Mouse (Mus musculus): ENCODE measurements around the gene Tpk1.

Tpk1 gene

DNA sequence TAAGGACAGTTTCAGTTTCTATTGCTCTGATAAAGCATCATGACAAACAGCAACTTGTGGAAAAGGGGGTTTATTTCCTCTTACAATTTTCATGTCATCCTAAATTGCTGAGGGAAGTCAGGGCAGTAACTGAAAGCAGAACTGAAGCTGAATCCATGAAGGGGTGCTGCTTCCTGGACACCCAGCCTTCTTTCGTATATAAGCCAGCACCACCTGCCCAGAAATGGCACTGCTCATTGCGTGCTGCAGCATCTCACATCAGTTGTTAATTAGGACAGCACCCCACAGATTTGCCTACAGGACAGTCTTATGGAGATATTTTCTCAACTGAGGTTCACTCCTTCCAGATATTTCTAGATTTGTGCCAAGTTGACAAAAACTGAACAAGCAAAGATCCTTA, 216.6 kb downstream of the Tpk1 start:
- DNase-seq (ENCODE audit: extremely low spot score, low read depth, low spot score), result no peak

DNA sequence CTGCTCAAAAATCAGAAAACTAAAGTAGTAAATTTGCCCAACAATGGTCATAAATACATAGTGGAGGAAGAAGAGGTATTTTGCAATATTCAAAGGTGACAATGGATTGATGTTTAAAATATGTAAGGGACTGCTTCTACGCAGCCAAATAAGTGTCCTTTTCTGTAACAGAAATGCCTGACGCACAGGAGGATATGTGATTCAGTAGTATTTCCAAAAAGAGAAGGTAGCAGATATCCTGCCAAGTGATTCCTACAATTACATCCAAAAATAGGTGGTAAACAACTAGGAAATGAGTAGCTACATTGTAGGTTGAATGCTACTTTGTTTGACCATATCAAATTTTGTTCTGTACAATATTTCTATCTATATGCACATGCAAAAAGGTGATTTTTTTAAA, 220.2 kb downstream of the Tpk1 start:
- DNase-seq (ENCODE audit: extremely low spot score, low read depth, low spot score), result no peak

DNA sequence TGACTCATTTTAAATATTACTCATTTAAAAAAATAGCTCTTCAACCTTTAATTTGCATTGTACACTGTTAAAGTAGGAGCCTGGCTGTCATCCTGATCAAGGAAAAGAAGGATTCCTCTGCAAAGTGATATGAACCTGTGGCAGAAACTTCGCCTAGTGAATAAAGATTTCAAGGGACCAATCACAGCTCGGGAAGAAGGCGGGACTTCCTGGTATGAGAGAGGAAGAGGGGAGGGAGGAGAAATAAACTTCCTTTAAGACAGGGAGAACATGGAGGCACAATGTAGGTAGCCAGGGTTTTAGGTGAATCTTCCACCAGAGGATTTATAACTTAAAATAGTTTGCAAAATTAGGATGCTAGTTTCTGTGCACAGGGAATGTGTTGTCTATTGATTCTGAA, 223.9 kb downstream of the Tpk1 start:
- no peak for DNase-seq (ENCODE audit: extremely low spot score, low read depth, low spot score)

DNA sequence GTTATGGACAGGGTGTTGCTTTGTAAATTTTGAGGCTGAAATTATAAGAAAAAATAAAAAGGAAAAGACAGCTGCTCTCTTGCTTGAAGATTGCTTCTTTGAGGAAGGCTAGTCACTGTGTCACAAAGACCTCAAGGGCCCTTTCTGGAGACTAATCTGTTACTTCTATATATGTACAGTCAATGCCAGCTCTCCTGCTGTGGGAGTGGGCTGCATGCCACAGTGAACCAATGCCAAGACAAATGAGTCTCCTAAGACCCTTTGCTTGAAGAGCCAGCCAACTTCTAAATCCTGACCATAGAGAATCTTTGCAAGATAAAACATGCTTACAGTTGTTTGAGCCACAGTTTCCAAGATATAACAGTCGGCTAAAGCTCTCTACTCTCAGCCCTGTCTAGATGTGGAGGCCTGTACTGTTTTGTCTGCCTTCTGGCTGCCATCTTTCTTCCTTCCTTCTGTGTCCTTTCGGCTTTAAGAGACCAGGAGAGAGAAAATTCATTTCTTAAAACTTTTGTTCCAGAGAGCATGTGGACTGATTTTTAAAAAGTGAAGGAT, 230.0 kb downstream of the Tpk1 start:
- no peak for DNase-seq (ENCODE audit: extremely low spot score, low read depth, low spot score)

DNA sequence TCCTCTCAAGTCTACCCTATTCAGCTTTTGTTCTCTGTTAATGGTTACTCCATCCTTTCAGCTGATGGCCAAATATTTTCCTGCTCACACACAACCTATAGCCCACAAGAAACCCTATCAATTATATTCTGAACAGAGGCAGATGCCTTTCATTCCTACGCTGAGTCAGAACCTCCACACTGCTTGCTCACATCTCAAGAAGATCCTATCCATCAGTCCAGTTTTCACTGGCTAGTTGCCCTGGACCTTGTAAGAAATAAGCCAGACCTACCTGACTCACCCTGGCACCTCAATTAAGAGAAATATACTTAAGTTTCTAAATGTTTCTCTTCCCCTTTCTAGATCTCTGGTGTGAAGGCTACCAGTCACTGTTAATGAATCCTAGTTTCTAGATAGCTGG, 231.7 kb downstream of the Tpk1 start:
- DNase-seq (ENCODE audit: extremely low spot score, low read depth, low spot score), result no peak

DNA sequence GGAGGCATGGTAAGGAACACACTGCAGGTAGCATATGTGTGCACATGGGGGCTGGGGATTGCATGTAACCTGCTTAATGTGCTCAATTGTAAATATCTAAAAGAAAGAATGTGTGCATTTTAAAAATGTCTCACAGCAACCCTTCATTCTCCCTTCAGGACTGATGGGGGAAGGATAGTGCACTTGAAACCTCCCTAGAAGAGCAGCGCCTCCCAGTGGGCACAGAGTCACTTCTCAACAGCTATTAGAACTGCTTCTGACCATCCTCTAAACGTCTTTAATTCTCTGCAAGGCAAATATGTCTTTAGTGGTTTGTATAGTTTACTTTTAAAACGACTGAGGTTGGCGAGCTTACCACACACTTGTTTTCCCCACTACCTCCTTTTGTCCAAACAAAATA, 241.1 kb downstream of the Tpk1 start:
- DNase-seq (ENCODE audit: extremely low spot score, low read depth, low spot score), result no peak

DNA sequence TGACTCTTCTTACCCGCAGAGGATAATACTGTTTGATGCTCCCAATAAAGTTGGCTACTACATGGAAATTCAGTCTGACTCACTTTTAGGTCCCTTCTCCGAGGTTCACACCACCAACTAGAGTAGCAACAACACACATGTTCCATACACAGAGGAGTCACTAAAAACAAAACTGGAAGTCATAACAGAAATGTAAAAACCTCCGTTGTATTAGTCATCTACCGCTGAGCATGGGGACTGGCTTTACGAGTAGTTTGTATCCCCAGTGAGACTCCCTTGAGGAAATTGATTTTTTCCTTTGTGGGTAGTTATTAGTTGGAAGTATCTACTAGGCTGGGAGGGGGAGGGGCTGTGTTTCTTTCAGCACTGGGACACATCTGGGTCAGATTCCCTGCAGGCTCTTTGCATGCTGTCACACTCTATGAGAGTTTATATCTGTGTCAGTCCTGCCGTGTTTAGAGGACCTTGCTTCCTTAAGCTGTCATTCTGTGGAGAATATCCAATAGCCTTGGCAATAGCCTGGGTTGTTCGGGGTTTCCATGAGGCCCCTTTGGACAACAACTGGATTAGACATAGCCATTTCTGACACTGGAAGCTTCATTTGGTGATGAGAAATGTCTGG, 245.6 kb downstream of the Tpk1 start:
- DNase-seq (ENCODE audit: extremely low spot score, low read depth, low spot score), result no peak

DNA sequence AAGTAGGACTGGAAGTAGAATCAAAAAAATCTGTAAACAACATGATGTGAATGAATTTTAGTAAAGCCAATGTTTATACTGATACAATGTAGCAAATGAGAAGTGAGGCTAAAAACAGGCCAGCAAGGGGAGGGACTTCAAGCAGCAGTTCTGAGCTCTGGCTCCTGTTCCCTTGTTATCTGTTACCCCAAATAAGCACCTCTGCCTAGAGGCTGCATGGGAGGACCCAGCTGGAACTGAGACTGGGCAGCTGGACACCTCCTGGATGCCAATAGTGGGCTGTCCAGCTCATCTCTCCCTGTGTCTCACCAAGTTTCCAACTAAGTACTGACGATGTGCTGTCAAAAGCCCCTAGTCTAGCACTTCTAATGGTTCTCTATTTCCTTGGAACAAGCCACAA, 257.1 kb downstream of the Tpk1 start:
- DNase-seq (ENCODE audit: extremely low spot score, low read depth, low spot score), result no peak

DNA sequence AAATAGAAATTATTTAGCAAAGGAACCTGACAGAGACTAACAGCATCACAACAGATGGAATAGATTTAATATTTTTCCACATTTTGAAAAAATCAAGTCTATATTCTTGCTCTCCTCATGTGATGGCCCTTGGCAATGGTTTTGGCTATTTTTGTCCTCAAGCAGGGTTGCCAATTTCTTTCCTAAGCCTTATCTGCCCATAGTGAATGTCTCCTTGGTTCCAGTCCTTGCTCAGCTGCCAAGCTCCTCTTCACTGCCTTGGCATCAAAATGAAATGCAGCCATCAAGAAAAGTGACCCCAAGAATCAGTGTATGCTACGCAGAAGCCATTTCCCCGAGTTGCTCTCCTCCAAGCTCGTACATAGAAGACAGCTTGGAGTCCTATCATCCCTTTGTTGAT, 263.0 kb downstream of the Tpk1 start:
- no peak for DNase-seq (ENCODE audit: extremely low spot score, low read depth, low spot score)

DNA sequence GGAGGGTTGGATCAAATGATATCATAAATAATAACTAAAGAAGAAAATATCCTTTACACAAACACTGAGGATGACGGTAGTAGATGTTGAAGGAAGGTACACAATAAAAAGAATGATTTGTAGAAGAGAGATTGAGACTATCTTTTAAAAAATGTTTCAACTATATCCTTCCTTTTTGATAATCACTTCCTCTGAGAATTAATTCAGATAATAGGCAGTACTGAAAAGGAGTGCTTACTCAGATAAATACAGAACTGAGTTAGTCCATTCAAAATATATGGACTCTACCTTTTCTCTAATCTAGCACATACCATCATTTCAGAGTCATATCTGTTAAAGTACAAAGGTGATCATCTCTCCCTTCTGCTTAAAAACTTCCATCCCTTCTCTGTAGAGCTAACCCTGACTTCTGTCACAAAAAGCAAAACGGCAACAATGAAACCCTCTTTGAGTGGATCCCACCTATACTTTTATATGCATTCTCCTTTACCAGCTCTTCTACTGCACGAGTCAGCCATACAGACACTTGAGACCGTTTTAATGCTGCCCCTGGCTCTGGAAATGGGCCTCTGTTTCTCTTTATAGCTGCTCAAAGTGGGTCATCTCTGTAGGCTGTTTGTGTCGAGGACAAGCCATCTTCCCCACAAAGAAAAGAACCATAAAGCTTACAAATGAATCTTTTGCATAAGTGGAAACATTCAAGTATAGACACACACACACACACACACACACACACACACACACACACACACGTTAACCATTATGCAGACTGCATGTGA, 263.7 kb downstream of the Tpk1 start:
- no peak for DNase-seq (ENCODE audit: extremely low spot score, low read depth, low spot score)

DNA sequence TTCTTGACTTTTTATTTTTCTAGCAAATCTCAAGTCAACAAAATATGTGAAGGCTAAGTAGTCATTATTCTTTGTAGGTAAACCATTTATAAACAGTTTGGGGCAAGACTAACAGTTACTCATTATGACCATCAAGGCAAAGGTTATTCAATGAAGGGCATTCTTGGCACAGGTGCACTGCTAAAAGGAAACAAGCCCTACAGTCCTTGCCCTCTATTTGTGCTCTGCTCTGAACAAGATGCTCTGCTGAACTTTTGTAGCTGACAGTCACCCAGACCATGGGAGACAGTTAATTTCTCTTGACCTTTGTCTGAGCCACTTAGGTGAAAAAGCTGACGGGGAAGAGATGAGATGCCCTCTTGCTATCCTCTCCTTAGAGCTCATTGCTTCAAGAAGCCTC, 269.7 kb downstream of the Tpk1 start:
- no peak for DNase-seq (ENCODE audit: extremely low spot score, low read depth, low spot score)

DNA sequence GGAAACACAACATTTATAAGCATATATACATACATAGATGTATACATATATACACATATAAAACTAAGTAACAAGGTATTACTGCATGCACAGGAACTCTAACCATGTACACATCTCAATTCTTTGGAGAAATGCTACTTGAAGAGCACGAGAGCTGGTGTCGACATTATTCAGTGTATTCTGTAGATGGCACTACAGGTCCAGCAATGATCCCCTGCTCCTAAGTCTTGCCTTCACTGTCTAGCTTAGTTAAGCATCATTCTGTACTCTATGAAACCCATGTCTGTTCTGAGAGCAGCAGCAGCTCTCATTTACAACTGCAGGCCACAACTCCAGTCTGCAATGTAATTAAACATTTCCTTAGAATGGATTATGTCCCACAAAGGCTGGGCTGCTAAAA, 270.5 kb downstream of the Tpk1 start:
- no peak for DNase-seq (ENCODE audit: extremely low spot score, low read depth, low spot score)

DNA sequence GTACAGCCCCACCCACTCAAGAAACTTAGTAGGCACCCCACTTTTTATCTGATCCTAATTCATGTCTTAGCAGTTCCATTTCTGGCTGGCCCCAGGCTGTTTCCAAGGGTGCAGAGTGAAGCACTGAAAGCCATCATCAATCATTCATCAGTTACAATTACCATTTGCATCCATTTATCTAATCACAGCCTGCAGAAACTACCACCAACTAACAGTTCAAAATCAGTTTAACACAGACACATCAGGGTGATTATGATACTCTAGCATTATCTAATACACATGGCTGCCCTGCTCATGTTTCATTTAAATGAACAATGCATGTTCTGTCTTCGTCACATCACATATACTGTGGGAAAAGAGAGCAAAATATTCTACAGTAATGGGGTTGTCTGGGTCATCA, 274.7 kb downstream of the Tpk1 start:
- no peak for DNase-seq (ENCODE audit: extremely low spot score, low read depth, low spot score)

DNA sequence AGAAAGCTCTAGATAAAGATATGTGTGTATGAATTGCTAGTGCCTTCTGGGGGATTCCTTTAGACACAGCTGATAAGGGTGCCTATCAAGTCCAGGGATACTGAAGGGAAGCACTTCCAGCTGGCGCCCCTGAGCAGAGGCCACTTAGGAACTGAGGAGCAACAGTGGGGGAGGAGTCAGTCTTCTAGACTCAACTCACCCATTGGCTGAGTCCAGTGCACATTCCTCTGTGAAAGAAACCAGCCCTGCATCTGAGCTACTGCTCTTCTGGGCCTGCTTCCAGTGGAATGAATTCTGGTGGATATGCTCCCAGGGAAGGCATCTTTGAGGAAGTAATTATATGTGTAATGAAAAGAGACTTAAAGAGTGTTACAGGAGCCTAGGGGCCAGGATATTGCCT, 278.8 kb downstream of the Tpk1 start:
- no peak for DNase-seq (ENCODE audit: extremely low spot score, low read depth, low spot score)

DNA sequence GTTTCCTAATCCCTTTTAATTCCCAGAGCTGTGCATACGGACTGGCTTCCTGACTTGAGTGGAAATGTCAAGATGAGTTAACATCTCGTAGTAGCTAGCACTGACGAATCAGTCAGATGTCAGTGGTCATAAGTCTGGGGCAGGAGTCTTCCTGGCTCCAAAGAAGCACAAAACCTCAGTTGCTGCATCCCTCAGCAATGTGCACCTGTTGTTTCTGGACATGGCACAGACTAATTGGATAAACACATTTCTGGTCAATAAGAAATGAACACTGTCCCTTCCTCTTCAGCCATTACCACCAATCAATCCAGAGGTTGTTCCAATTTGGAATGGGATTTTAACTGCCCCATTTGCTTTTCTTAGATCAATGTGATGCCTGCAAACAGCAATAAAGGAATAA, 281.2 kb downstream of the Tpk1 start:
- DNase-seq (ENCODE audit: extremely low spot score, low read depth, low spot score), result no peak

DNA sequence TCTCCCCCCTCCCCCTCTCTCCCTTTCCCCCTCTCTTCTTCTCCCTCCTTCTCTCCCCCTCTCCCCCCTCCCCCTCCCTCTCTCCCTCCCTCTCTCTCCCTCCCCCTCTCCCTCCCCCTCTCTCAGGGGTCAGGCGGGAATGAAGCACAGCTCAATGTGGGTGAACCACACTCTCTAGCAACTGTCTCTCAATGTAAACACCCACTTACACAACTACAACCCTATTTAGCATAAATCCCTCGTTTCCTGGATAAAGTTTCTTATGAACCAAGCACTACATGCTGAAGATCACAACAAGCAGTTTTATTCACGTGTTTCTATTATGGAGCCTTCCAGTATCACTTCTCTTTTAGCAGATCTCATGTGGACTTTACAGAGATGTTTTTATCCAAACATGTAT, 281.8 kb downstream of the Tpk1 start:
- no peak for DNase-seq (ENCODE audit: extremely low spot score, low read depth, low spot score)

DNA sequence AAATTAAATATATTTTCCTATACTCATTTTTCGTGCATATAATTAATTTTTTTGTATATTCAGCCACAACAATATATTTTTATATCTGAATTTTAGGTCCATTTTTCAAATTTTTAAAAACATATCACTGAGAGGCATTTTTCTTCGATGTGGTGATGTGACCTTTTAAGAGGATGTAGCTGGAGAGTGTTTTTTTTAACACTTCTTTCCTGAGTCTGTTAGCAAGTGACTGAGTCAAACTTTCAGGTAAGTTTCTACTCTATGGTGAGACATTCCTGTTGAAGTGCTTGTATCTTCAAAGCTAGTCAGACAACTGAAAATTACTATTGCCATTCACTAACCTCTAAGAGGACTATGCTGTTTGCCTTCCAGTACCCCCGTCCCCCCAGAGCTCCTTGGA, 283.3 kb downstream of the Tpk1 start:
- DNase-seq (ENCODE audit: extremely low spot score, low read depth, low spot score), result no peak

DNA sequence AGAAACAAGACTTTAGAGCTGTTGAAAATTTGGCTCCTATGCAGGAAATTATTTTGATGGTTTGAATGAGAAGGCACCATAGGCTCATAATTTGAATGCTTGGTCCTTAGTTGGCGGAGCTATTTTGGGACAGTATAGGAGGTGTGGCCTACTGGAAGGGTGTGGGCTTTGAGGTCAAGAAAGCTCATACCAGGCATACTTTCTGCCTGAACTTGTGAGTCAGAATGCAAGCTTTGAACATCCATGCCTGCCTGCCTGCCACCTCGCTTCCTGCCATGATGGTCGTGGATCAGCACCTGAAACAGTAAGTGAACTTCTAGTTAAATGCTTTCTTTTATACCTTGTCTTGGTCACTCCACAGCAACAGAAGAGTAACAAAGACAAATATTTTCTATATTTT, 283.8 kb downstream of the Tpk1 start:
- no peak for DNase-seq (ENCODE audit: extremely low spot score, low read depth, low spot score)

DNA sequence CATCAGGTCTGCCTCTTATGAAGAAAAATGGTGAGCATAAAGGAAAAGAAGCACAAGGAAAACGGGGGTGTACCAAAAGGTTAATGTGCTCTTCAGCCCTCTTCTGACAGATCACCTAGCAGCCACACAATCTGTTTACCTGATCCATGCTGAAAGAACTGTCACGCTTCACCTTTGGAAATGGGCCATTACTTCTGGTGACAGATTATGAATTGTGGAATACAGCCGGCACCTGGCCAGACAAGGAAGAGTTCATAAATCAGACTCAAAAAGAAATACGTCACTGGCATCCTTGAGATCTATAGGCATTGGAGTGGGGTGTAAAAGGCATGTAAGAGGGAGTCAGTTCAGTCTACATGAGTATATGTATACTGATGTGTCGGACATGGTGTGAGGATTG, 292.9 kb downstream of the Tpk1 start:
- no peak for DNase-seq (ENCODE audit: extremely low spot score, low read depth, low spot score)

DNA sequence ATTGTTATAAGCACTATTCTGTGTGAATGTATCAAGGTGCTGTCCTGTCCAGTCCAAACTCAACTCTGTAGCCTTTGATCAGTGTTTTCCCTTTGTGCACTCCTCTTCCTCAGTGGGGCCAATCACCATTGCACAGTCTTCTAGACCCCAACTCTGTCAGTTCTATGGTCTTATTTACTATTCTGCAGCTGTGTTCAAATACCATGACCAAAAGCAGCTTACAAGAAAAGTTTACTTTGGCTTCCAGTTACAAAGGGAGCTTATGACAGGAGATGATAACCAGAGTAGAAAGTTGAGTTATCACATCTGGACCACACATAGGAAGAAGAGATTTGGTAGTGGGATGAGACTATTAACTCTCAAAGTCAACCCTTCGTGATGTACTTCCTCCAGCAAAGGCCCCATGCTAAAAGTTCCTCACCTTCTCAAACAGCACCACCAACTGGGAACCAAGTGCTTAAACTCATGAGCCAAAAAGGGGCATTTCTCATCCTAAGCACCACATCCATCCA, 298.6 kb downstream of the Tpk1 start:
- DNase-seq (ENCODE audit: extremely low spot score, low read depth, low spot score), result no peak

DNA sequence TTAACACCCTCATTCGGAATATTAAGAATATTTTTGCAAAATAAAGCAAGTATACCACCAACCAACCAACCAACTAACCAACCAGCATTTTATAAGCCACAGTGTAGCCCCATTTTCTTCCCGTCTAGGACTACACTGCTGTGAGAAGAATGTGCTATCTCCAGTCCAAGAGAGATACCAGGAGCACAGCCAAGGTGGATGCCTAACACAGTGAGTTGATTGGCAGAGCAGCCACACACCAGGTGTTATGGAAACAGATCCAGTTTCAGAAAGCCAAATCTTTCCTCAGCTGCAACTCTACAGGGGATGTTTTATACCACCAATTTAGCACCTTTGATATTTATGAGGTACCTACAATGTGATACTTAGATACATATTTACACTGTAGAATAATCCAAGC, 299.1 kb downstream of the Tpk1 start:
- DNase-seq (ENCODE audit: extremely low spot score, low read depth, low spot score), result no peak

DNA sequence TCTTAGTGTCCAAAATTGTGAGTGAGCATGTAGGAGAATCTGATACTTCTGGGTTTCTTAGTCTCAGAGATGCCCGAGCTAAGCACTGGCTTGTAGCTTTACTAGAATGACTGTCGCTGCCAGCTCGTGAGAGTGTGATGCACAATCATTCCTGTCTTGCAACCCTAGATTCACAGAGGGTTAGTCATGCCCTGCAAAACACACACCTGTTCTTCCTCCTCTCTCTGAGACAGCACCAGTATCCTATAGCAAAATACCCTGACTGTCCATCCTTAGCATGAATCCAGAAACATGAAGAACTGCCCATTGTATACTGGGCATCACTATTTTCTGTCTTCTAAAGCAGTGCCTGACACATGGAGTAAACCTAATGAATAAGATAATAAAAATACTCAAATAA, 302.2 kb downstream of the Tpk1 start:
- no peak for DNase-seq (ENCODE audit: extremely low spot score, low read depth, low spot score)
